Mouse (Mus musculus) embryo, embryonic 11 days (tissue): ENCODE data around the gene Ergic1.

Experiments used
- DNase-seq: peaks from one replicate; pipeline ENCODE4 v3.0.0-alpha.2; 2015

The Ergic1 gene

DNA sequence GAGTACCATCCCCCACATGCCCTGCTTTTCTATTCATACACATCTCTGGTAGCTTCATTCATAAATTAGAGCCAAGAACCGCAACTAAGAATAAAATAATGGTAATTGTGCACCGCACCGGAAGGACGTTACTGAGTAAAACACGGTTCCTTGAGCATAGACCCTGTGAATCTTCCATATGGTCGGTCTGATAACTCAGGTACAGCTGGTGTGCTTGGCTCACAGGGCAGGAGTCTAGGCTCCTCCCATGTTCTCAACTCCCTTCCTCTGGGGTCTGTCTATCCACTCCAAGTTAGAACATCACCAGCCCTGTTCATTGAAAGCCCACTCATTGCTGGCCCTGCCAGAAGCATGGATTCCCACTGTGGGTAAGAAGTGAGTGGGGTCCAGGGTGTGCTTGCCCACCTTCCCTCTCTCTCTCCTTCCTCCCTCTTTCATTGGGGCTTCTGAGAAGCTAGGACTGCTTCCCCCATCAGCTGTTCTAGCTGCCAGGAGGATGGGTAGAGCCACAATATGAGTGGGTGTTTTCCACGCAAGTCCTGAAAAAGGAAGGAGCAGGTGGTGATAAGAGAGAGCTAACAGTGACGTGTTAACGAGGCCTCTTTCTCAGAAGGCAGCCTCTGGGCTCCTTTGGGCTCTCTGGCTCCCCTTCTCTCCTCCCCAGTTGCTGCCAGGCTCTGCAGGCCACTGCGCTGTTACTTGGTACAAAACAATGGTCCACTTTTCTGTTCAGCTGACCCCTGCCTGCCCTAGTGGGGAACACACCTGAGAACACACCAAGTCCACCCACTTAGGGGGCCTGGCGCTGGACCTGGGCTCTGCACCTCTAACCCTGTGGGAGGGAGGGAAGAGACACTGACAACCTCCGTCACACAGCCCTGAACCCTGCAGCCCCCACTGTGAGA lies 14.7 kb downstream of the Ergic1 start:
- DNase-seq = no peak

GRCm38 (mm10) chr17:26576833-26577232 lies 15.5 kb downstream of the Ergic1 start:
- DNase-seq = no peak

DNA sequence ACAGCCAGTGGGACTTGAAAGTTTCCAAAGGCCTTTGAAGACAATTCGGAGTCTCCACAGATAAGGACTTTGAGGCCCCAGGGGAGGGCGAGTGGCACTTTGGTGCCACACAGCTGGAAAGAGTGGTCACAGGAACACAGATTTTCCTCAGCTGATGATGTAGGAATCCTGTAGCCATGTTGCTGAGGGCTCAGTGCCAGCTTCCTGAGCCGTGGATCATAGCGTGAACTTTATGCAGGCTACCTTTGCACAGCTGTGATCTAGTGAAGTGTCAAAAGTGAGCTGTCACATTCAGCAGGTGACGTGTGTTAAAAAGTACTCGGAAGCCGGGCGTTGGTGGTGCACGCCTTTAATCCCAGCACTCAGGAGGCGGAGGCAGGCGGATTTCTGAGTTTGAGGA lies 16.0 kb downstream of the Ergic1 start:
- DNase-seq = no peak

DNA sequence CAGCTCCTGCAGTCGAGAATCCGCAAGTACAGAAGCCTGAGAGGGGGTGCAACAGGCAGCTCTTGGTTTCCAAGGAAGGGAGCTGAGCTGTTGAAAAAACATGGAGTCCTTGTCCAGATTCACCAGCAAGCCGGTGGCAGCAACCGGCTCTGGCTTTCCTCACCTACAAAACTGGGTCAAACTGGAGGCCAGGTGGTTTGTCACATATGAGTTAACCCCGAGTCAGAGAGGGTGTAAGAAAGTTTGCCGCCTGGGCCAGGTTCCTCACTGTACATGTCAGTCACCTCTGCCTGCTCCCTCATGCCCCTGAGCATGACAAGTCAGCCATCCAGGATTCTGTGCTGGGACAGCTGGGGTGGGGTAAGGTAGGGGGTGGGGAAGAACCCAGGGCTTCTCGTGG lies 16.9 kb downstream of the Ergic1 start:
- DNase-seq = no peak

- no peak for DNase-seq
Measured at GRCm38 (mm10) chr17:26578771-26579170, 17.5 kb downstream of the Ergic1 start.

GRCm38 (mm10) chr17:26579396-26579795 lies 18.1 kb downstream of the Ergic1 start:
- no peak for DNase-seq

- DNase-seq = no peak
Measured at GRCm38 (mm10) chr17:26580873-26581401, 19.6 kb downstream of the Ergic1 start.

- DNase-seq = no peak
Measured at GRCm38 (mm10) chr17:26582297-26582696, 21.0 kb downstream of the Ergic1 start.

- DNase-seq = no peak
Measured at GRCm38 (mm10) chr17:26583056-26583455, 21.8 kb downstream of the Ergic1 start.

- no peak for DNase-seq
Measured at GRCm38 (mm10) chr17:26583606-26584005, 22.3 kb downstream of the Ergic1 start.

GRCm38 (mm10) chr17:26584063-26584462 lies 22.8 kb downstream of the Ergic1 start:
- DNase-seq = no peak

DNA sequence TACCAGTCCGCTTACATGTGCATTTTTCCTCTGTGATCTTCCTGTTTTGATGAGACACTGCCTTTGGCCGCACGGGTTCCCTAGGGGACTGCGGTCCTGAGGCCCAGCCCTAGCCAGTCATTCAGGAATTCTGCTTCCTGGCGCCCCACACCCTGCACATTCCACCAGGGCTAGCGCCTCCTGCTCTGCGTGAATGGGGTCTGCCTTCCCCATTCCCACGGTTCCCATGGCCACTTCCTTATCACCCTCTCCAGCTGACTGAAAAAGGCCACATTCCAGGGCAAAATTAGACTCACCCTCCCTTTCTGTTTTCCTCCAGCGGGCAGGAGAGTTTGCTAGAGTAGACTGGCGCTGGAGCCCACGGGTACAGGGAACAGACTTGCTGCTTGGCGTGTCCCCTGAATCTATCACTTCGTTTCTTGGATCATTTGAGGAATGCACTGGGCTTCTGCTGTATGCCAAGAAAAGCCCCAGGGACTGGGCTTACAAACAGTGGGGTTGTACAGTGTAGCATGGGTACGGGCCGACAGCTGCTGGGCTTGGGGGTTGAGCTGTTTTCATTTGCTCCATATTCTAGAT lies 23.4 kb downstream of the Ergic1 start:
- peak; percentile 65 for DNase-seq

DNA sequence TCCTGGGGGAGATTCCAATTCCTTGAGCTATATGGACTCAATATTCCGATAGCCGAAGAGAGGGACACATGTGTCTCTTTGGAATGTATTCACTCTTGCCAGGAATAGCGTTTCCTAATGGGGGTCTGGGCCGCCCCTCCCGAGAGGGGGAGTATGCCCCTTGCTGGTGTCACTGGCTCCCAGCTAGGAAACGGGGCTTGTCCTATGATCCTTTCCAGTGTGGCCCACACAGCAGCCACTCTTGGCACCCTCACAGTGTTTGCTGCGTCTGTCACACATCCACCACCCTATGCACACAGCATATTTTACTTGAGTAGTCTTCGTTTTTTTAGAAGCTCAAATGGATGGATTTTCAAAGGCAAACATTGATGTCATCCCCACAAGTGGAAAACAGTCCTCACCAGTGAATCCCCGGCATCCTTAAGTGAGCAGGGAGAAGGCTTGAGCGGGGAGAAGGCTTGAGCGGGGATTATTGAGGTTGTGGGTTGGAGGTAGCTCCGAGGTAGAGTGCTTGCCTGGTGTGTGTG lies 26.7 kb downstream of the Ergic1 start:
- DNase-seq = no peak

DNA sequence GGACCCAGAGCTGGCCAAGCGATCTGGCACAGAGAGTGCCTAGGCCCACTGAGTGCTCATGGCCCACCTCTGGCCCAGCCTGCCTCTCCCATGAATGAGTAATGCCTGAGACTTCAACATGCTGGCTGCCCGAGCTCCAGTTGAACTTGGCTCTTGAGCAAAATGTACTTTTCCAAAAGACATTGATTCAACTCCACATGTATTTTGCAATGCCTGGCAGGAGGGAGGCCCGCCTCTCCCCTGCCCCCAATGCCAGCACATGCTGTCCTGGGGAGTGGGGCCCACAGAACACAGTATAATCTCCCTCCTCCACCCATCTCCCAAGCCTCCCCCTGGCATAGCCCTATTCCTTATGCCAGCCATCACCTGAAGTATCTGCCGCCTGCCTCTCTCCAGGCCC lies 31.2 kb downstream of the Ergic1 start:
- DNase-seq = no peak

DNA sequence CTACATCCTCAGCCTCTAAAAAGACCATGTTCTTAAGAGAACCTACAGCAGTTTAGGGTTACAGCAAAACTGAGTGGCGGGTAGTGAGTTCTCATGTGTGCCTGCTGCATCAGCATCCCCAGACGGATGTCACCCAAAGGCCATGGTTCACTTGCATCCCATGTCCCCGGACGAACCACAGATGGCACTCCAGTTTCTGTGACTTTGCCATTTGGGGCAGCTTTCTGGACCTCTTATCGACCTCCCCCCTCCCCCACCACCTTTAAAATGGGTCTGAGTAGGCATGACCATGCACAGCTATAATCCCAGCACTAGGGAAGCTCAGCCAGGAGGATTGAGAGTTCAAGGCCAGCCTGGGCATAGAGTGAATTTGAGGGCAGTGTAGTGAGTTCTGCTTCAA lies 31.9 kb downstream of the Ergic1 start:
- DNase-seq = no peak

- no peak for DNase-seq
Measured at GRCm38 (mm10) chr17:26594171-26594570, 32.9 kb downstream of the Ergic1 start.

GRCm38 (mm10) chr17:26594958-26595357 lies 33.7 kb downstream of the Ergic1 start:
- DNase-seq = no peak

DNA sequence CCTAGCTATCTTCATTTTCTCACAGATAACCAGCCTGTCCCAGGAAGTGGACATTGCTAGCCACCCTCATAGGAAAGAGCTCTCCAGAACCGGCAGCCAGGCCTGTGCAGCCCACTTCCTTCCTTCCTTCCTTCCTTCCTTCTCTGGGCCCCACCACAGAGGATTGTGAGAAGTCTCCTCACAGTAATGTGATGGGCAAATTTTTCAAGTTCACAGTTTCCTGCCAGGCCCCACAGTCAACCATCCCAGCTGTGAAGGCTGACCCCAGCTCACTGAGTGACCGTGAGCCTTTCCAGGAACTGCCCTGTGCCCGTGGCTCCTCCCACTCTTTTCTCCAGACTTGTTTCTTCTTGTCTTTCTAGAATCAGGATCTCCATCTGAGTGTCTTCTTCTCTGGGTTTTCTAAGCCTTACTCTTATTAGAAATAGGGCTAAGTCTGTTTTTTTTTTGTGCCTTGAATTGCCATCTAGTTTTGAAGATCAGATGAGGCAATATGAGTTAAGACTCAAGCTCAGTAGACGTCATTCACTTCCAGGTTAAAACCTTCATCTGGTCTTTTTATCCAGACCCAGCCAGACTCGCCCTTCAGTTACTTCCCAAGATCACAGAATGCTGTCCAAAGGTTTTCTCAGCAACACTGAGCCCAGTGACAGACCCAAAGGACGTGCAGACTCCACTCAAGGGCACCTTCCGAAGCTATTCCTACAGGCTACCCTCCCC lies 34.3 kb downstream of the Ergic1 start:
- no peak for DNase-seq

DNA sequence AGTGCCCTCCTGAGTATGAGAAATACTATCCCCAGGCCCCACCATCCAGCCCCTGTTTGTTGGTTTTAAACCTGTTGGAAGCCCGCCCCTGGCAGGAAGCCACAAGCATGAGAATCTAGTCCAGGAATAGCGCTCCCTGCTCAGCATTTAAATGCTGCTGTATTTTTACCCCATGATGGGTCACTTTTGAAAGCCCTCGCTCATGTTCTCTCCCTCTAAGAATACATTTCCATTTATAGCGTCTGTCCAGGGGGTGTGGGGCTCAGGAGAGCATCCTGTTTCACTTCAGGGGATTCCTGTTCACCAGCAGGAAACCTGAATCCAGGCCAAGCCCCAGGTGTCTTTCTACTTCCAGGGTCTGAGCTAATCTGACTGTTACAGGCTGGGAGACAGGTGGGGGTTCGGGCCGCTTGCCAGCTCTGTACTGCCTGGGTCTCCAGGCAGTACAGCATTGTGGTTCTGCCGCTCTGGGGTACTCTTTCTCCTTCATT lies 34.9 kb downstream of the Ergic1 start:
- DNase-seq = no peak

DNA sequence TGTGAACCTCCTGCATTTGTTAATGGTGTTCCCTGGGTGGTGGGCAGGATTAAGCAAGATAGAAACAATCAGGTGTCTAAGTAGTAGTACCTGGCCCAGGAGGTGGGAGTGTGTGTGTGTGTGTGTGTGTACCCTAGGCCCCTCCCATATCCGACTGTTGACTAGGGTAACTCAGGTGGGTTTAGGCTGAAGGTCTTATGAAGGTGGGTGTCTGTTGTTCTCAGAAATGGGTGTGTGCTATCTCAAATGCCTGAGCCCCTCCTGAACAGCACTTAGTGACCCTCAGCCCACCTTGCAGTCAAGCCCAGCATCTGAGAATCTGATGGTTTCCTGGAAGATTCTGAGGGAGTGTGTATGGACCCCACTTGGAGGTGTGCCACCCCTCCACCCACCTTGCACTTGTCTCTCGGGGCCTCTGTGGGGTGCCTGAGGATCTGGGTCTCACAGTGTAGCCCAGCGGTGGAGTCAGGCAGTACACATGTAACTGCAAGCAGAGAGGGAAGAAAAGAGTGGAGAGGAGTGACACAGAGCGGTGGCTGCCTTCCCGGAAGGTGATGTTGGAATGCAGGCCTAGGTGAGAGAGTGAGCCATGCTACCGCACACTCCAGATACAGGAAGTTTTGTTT lies 35.7 kb downstream of the Ergic1 start:
- DNase-seq = no peak

- no peak for DNase-seq
Measured at GRCm38 (mm10) chr17:26598845-26599244, 37.6 kb downstream of the Ergic1 start.

- peak; percentile 44 for DNase-seq
Measured at GRCm38 (mm10) chr17:26600913-26601447, 39.7 kb downstream of the Ergic1 start.
